Mouse (Mus musculus) heart, embryonic 12.5 days (tissue): ENCODE data around the gene Icmt. TPM values are rescaled to one million over a fixed set of nuclear protein-coding genes. Genes with fewer than 3 reads are reported as not detected.
A peak's percentile ranks its signal among the peaks of the same experiment; 100 is the strongest.

ENCODE experiments used
- ATAC-seq: fragments of 200-750 bp; cut with Nextera tagmentation; 2 replicates; pipeline ENCODE4 v1.8.0; 2017; ENCODE audit warnings: moderate TSS enrichment, moderate library complexity; ENCODE audit not compliant: insufficient number of reproducible peaks, low FRiP score
- H3K27ac ChIP-seq: fragments of 300-500 bp; sonication (generic); 2 replicates; pipeline ENCODE4 v1.5.1; 2016; ENCODE audit warnings: mild to moderate bottlenecking, moderate library complexity; ENCODE audit not compliant: poor library complexity, severe bottlenecking
- H3K27me3 ChIP-seq: fragments of 300-500 bp; sonication (generic); replicated peaks from 2 replicates; pipeline ENCODE4 v1.6.1; 2016; ENCODE audit warnings: mild to moderate bottlenecking, moderate library complexity
- H3K36me3 ChIP-seq: fragments of 300-500 bp; sonication (generic); 2 replicates; pipeline ENCODE4 v1.6.1; 2016; ENCODE audit warnings: mild to moderate bottlenecking, moderate library complexity
- H3K4me1 ChIP-seq: fragments of 300-500 bp; sonication (generic); replicated peaks from 2 replicates; pipeline ENCODE4 v1.6.1; 2016; ENCODE audit warnings: mild to moderate bottlenecking
- H3K4me2 ChIP-seq: fragments of 300-500 bp; sonication (generic); 2 replicates; pipeline ENCODE4 v1.6.1; 2016; ENCODE audit warnings: mild to moderate bottlenecking, moderate library complexity
- H3K4me3 ChIP-seq: fragments of 300-500 bp; sonication (generic); 2 replicates; pipeline ENCODE4 v1.5.1; 2016; ENCODE audit warnings: mild to moderate bottlenecking
- H3K9ac ChIP-seq: fragments of 300-500 bp; sonication (generic); 2 replicates; pipeline ENCODE4 v1.6.1; 2016; ENCODE audit warnings: mild to moderate bottlenecking, moderate library complexity
- H3K9me3 ChIP-seq: fragments of 300-500 bp; sonication (generic); replicated peaks from 2 replicates; pipeline ENCODE4 v1.6.1; 2016; ENCODE audit warnings: mild to moderate bottlenecking, moderate library complexity
- WGBS: fragments of 180-500 bp; shearing (Covaris S2); methylation state at CpG from one replicate; pipeline ENCODE4 v1.1.7; 2016; 5-methylcytosine and 5-hydroxymethylcytosine counted together
- polyA plus RNA-seq: library from polyadenylated mRNA; unstranded; fragments of >200 nt; fragmentation: Nextera tagmentation; extraction: Ambion mirVana; gene quantifications from 2 replicates; pipeline ENCODE4 v1.2.1, GENCODE M21; 2016

Gene Icmt
- polyA plus RNA-seq, 1 experiment from 2014 or later = 25.4 TPM

- Histone ChIP-seq H3K27me3 (peaks cover 7% of the 10 kb centered on the region; the same call in 1 of the 2 replicates), H3K9me3 (no peaks in the 10 kb centered on the region), H3K4me2 (no peak overlapping the region), H3K4me1 (peaks cover 19% of the 10 kb centered on the region), H3K4me3 (no peak overlapping the region), H3K36me3 (no peaks in the 10 kb centered on the region), H3K27ac (no peak overlapping the region), H3K9ac (no peak overlapping the region)
- no peak for ATAC-seq
- WGBS = 58% methylated on average over 5 of the region's 5 CpGs
These were observed 24.4 kb downstream of the Icmt start for GRCm38 (mm10) chr4:152321464-152321863.

DNA sequence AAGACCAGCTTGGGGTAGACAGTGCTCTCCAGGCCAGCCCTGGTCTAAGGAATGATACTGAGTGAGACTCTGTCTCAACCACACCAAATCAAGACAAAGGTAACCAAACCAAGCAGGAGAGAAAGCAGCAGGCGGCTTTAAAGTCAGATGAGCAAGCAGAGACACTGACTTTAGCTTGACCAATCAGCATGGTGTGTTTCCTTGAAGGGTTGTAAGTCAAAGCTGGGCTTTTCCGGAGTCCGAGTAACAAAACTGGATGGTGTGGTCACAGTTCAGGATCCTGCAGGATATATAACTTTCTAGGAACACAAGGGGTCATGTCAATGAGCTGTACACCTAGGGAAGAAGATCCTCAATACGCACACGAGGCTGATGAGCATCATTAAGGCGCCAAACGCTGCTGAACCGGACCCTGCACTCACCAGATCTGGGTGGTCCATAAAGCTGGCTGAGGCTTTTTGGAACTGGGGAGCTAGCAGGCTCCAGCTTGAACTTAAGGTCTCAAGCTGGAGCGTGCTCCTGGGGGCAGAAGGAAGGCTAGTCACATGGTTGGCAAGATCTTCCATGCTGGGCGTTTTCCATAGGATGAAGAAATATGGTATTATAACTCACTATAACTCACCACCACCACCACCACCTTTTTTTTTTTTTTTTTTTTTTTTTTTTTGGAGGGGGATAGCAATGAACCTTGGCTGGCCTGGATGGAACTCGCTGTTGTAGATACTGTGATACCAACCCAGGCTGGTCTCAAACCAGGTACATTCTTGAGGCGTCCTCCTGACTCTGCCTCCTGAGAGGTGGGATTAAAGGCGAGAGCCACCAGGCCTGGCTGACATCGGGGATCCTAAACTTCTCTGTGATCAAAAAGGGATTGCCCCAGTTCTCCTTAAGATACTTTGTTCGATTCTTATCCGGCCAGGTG is 27.9 kb downstream of the Icmt start:
- Histone ChIP-seq H3K36me3 (peaks cover 26% of the 10 kb centered on the region), H3K4me3 (peak overlapping the region; percentile 95), H3K9ac (no peak overlapping the region), H3K27ac (peak overlapping the region; percentile 44; the same call in 1 of the 2 replicates), H3K4me2 (peak overlapping the region; percentile 49; the same call in 1 of the 2 replicates), H3K9me3 (no peaks in the 10 kb centered on the region), H3K27me3 (no peaks in the 10 kb centered on the region), H3K4me1 (peaks cover 13% of the 10 kb centered on the region)
- ATAC-seq = peak; percentile 29
- WGBS = 46% methylated on average over 16 of the region's 16 CpGs

GRCm38 (mm10) chr4:152325574-152326411 is 28.8 kb downstream of the Icmt start, which contains the start of gene Rpl22:
Gene Rpl22 (plus strand): TSS chr4:152325742.
- Histone ChIP-seq H3K4me2 (peak within 1 kb of the TSS; percentile 84), H3K4me1 (peaks cover 13% of the 10 kb centered on the region), H3K4me3 (peak within 1 kb of the TSS; percentile 95), H3K27me3 (no peaks in the 10 kb centered on the region), H3K9me3 (no peaks in the 10 kb centered on the region), H3K9ac (peak within 1 kb of the TSS; percentile 95), H3K36me3 (peaks cover 35% of the 10 kb centered on the region), H3K27ac (peak within 1 kb of the TSS; percentile 74)
- ATAC-seq = peak; percentile 96
- under 1% methylated on average over 70 of the region's 70 CpGs for WGBS

- Histone ChIP-seq H3K9me3 (no peaks in the 10 kb centered on the region), H3K27ac (no peak overlapping the region), H3K36me3 (peaks cover 42% of the 10 kb centered on the region), H3K4me1 (peaks cover 13% of the 10 kb centered on the region), H3K4me3 (peak overlapping the region; percentile 95), H3K9ac (peak overlapping the region; percentile 95), H3K27me3 (no peaks in the 10 kb centered on the region), H3K4me2 (peak overlapping the region; percentile 84)
- ATAC-seq = no peak
- under 1% methylated on average over 11 of the region's 11 CpGs for WGBS
These were observed 29.5 kb downstream of the Icmt start for GRCm38 (mm10) chr4:152326543-152326942.

- no peak for ATAC-seq
- Histone ChIP-seq H3K9me3 (no peaks in the 10 kb centered on the region), H3K4me1 (peaks cover 13% of the 10 kb centered on the region), H3K27me3 (no peaks in the 10 kb centered on the region), H3K27ac (no peak overlapping the region), H3K9ac (no peak overlapping the region), H3K4me2 (no peak overlapping the region), H3K4me3 (no peak overlapping the region), H3K36me3 (peaks cover 64% of the 10 kb centered on the region)
- WGBS = 80% methylated on average over 6 of the region's 6 CpGs
These were observed 31.7 kb downstream of the Icmt start for GRCm38 (mm10) chr4:152328691-152329090.

DNA sequence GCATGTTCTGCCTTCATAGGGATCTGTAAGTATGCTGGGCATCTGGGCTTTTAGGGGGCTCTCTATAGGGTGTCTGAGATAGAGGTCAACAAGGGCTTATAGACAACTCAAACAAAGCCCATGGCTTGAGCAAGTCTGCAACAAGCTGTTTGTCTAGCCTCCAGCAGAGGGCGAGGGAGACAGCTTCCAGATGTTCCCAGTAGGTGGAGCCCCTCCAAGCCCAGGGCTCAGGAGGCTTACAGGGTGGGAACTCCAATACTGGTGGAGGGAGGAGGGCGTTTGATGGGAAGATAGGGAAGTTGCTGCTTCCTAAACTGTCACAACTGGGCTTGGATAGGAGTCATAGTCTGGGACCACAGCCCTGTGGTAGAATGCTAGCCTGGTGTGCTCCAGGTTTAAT is 35.9 kb downstream of the Icmt start:
- no peak overlapping the region for H3K4me3 ChIP-seq
- no peak overlapping the region for H3K9ac ChIP-seq
- peaks cover 24% of the 10 kb centered on the region for H3K27me3 ChIP-seq
- no peak overlapping the region for H3K27ac ChIP-seq
- WGBS = 36% methylated on average over 2 of the region's 2 CpGs
- peak; percentile 51; the same call in 1 of the 2 replicates for ATAC-seq
- no peak overlapping the region for H3K4me2 ChIP-seq
- H3K36me3 ChIP-seq = peaks cover 78% of the 10 kb centered on the region
- H3K9me3 ChIP-seq = no peaks in the 10 kb centered on the region
- H3K4me1 ChIP-seq = no peaks in the 10 kb centered on the region

DNA sequence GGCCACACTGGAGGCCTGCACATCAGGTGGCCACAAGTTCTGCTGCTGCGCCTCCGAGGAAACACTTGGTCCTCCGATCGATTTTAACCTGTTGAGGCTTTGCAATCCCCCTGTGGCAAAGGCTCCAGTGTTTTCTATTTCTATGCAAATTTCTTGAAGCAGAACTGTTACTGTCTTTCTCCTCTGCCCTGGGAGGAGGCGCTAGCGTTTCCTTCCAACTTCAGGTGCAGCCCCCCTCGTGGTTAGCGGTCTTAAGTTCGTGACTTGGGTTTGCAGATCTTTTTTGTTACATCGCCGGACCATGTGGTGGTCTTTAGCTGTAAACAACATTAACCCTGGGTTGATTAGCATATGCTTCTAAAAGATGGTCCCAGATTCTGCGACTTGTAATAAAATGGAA is 36.6 kb downstream of the Icmt start:
- Histone ChIP-seq H3K4me2 (no peak overlapping the region), H3K4me3 (no peak overlapping the region), H3K9ac (no peak overlapping the region), H3K27me3 (peaks cover 30% of the 10 kb centered on the region), H3K27ac (no peak overlapping the region), H3K36me3 (peaks cover 73% of the 10 kb centered on the region), H3K4me1 (peaks cover 6% of the 10 kb centered on the region), H3K9me3 (no peaks in the 10 kb centered on the region)
- no peak for ATAC-seq
- 97% methylated on average over 12 of the region's 12 CpGs for WGBS

DNA sequence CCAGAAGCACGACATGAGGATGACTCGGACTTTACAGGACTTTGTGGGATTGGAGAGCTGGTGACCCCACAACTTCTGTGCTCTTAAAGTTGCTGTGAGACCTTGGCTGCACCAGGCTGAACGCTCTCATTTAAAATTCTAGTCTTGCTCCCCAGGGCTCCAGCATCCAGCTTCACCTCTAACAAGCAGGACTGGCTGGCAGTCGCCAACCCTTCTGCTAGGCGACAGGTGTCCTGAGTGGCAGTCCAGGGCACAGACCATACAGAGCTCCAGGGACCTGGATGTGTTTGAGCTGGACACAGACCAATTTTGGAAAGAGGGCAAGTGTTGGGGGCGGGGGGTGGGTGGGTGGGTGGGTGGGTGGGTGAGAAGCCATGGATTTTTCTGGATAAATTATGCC is 40.7 kb downstream of the Icmt start:
- H3K9ac ChIP-seq = no peak overlapping the region
- peaks cover 18% of the 10 kb centered on the region for H3K4me1 ChIP-seq
- no peak for ATAC-seq
- peaks cover 71% of the 10 kb centered on the region for H3K27me3 ChIP-seq
- H3K36me3 ChIP-seq = peaks cover 31% of the 10 kb centered on the region
- 0 out of 2 replicates have a peak overlapping the region, but pooled peaks have one; percentile 97 for H3K4me2 ChIP-seq
- no peak overlapping the region for H3K4me3 ChIP-seq
- no peak overlapping the region for H3K27ac ChIP-seq
- 34% methylated on average over 6 of the region's 6 CpGs for WGBS
- no peaks in the 10 kb centered on the region for H3K9me3 ChIP-seq

DNA sequence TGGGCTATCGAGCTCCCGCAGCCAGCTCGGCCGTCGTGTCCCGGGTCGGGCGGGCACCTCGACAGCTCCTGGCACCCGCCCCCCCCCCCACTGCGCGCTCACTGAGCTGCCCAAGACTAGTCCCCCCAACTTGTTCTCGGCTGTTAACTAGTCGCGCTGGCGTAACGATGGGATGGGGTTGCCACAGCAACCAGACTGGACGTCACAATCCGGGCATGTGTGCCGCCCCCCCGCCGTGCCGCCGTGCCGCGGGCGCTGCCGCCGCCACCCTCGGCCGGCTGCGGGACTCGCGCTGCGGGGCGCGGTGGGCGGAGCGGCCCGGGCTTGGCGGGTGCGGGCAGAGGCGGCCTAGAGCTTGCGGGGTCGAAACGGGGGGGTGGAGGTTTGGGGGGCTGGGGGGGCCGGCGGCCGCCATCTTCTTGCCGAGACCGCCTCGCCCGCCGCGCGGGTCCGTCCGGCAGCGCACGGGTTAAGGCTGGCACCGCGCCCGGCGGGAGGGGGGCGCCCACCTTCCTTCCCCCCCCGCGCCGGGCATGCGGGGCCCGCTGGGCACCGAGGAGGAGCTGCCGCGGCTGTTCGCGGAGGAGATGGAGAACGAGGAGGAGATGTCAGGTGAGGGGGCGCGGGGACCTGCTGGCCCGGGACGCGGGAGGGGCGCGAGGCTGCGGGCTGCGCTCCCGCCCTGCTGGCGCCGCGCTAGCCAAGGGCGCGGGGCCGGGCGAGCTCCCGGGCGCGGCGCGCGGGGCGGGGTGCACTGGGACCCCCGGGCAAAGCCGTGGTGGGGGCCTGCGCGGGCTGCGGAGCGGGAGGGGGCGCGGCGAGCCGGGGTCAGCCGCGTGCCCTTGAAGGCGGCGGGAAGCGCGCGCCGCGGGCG is 41.6 kb downstream of the Icmt start, which contains the start of gene Chd5:
Chd5 (plus strand) TSS at position 233 of the 874 bp plus-strand sequence.
- WGBS = 3% methylated on average over 102 of the region's 120 CpGs
- no peak for ATAC-seq
- H3K27me3 ChIP-seq = peaks cover 79% of the 10 kb centered on the region

GRCm38 (mm10) chr4:152339293-152339790 is 42.3 kb downstream of the Icmt start:
- Histone ChIP-seq H3K27ac (no peak overlapping the region), H3K4me2 (peak overlapping the region; percentile 97), H3K4me1 (peaks cover 22% of the 10 kb centered on the region), H3K36me3 (peaks cover 16% of the 10 kb centered on the region), H3K27me3 (peaks cover 86% of the 10 kb centered on the region), H3K4me3 (peak overlapping the region; percentile 63), H3K9ac (peak overlapping the region; percentile 64), H3K9me3 (no peaks in the 10 kb centered on the region)
- WGBS = 3% methylated on average over 26 of the region's 26 CpGs
- ATAC-seq = no peak

More for the DNA sequence above, 41.6 kb downstream of the Icmt start, which contains the start of gene Chd5:
- no peaks in the 10 kb centered on the region for H3K9me3 ChIP-seq
- no peak within 1 kb of the TSS for H3K27ac ChIP-seq
- H3K4me1 ChIP-seq = peaks cover 18% of the 10 kb centered on the region
- peak within 1 kb of the TSS; percentile 63 for H3K4me3 ChIP-seq
- peaks cover 23% of the 10 kb centered on the region for H3K36me3 ChIP-seq
- H3K9ac ChIP-seq = peak within 1 kb of the TSS; percentile 64
- peak within 1 kb of the TSS; percentile 97 for H3K4me2 ChIP-seq
